Mouse (Mus musculus) megakaryocyte, embryonic 14.5 days (primary cell): ENCODE measurements around the gene Galnt18.

Source experiments
- FLI1 ChIP-seq: IDR thresholded peaks from 2 replicates; pipeline ENCODE4 v1.6.1; 2012; ENCODE audit warnings: low read length, inconsistent platforms, mixed read lengths
- GATA1 ChIP-seq: IDR thresholded peaks from 3 replicates; pipeline ENCODE4 v1.6.1; 2012; ENCODE audit warnings: mixed read lengths, low read length, inconsistent platforms, borderline replicate concordance

GRCm38 (mm10) chr7:111631265-111631664, 148.5 kb downstream of the Galnt18 start:
- TF ChIP-seq GATA1 (no peak), FLI1 (no peak)
